Mouse (Mus musculus) spleen, postnatal 36 days (tissue): ENCODE measurements at regions not wholly inside any gene's neighbourhood (a gene's known extent, or its start where the extent isn't known, plus 50 kb on each side); places are given as distances from the start of the nearest gene placed in this dataset.

ENCODE experiments used
- DNase-seq, 2 experiments: peaks; one replicate each; pipeline ENCODE4 v3.0.0; 2022; ENCODE audit warnings: low spot score in 2 of 2, mixed read lengths in 1 of 2

GRCm38 (mm10) chr9:46388677-46389676 lies 69.2 kb upstream of the 4931429L15Rik start:
- DNase-seq = no peak

DNA sequence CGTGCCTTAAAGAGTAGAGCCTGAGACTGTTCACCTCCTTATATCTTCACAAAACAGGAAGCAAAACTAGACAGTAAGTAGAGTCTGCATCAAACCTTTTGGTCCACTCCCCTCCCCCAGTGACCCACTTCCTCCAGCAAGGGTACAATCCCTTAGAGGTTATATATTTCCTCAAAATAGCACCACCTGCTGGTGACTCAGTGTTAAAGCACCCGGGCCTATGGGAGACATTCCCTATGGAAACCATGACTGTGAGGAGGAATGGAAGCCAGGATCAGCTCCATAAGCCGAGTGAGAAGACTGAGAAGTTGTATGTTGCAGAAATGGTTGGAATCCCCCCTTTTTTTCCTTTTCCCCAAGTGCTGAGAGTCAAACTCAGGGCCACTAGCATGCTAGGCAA lies 66.5 kb upstream of the 4931429L15Rik start:
- peak in 1 of 2 experiments; percentile 6 for DNase-seq

DNA sequence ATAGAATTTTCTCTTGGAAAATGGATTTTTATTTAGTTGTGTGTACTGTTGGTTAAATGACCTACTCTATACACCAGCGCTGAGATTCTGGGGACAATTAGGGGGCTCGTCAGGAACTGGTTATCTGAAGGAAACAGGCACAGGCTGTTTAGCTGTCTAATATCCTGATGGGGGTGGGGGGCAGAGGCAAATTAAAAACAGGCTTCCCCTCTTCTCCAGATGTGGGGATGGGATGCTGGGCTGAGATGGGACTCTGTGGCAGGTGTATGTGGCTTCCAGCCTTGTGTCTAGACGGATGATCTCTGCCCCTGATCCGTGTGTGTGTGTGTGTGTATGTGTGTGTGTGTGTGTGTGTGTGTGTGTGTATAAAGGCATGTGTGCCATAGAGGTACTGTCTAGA lies 61.6 kb upstream of the 4931429L15Rik start:
- no peak for DNase-seq

DNA sequence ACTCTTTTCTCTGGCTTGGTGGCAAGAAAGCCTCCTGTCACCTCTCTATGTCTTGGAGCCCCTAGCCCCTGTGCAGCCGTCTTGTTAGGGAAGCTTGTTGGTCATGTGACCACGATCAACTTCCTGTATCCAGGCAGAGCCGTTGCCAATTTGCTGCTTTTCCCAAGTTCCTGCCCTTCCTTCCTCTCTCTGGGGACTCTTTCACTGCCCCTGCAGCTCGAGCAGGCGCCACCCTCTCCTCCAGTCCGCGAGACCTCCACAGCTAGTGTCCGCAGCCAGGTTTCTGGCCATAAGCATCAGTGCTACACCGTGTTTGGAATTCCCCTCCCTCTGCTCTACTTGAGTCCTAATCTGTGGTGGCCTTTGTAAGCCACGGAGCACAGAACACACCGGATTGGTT lies 59.7 kb upstream of the 4931429L15Rik start:
- DNase-seq = no peak

GRCm38 (mm10) chr9:46378339-46378738 lies 58.6 kb upstream of the 4931429L15Rik start:
- DNase-seq = no peak
